In the genomic region with DNA sequence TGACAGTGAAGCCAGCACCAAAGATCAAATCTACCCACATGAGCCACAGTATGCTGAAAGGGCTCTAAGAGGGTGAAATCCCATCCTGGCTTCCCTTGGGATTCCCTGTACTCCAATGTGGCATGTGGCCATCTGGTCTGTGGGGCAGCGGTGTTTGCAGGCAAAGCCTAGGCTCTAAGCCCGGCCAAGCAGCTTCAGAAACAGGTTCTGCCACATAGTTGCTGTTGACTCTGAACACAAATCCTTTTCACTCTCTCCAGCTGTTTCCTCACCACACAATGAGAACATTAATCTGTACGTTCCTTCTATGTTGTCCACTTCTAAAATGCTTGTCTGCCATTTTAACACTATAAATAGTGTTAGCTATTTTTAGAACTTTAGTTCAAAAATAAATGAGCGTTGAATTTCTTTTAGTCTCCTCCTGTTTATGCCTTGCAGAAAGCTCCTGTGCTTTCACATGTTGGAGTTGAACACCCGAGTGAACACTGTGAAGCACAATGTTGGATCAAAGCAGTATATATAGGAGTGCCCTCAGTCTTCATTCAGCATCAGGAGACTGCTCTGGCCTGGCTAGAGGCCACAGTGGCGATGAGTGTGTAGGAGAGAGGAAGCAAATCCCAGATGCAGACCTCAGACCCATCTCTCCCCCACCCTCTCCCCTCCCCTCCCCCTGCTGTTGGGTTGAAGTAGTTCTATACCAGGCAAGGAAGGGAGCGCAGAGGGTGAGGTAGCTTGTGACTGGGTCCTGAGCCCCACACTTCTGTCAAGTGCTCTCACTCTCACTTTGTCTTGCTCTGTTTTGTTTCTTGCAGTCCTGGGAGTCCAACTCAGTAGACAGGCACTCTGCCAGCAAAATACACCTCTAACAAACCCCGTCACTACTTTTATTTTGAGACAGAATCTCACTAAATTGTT, we compare ENCODE assay signal across 8 mouse cellular contexts.
A peak's percentile ranks its signal among the peaks of the same experiment; 100 is the strongest.
DNase-seq lines count a peak whose midpoint lies in the region; ATAC-seq and TF ChIP-seq lines count a peak whose summit lies in the region.

No protein-coding gene starts in this region.

- ATAC-seq in hindbrain, embryonic 13.5 days (ENCODE audit: low FRiP score), result no peak
- peak; percentile 86 for ATAC-seq in lung, embryonic 14.5 days (ENCODE audit: insufficient read depth)
- no peak for ATAC-seq in megakaryocyte progenitor cell, adult 5-6 weeks (replicated peaks; ENCODE audit: poor library complexity)
- ATAC-seq in forebrain, embryonic 16.5 days, result no peak

- peak; percentile 50 to 69 for DNase-seq in cerebellum, postnatal 10 days
- DNase-seq in cerebellum, postnatal 36 days, result no peak
- DNase-seq in embryo, embryonic 10.5 days (ENCODE audit: low spot score), result peak; percentile 41
- DNase-seq in lung, embryonic 14.5 days, result peak; percentile 81
- no peak for DNase-seq in layer of hippocampus, adult 11-12 months (ENCODE audit: low spot score)

- WGBS in hindbrain, embryonic 13.5 days, result 79% methylated on average over 8 of the region's 8 CpGs
- 40% methylated on average over 8 of the region's 8 CpGs for WGBS in lung, embryonic 14.5 days
- WGBS in forebrain, embryonic 16.5 days, result 70% methylated on average over 8 of the region's 8 CpGs

- TF ChIP-seq CTCF in lung, embryonic 14.5 days (IDR thresholded peaks at IDR 0.05; ENCODE audit: low read depth), result peak; percentile 25

- H3K4me3 ChIP-seq in hindbrain, embryonic 13.5 days, result no peak overlapping the region
- H3K4me3 ChIP-seq in lung, embryonic 14.5 days (ENCODE audit: low read depth, low read length), result no peak overlapping the region
- no peak overlapping the region for H3K4me3 ChIP-seq in forebrain, embryonic 16.5 days (replicated peaks; ENCODE audit: low read length)

- no peak overlapping the region for H3K4me2 ChIP-seq in hindbrain, embryonic 13.5 days
- H3K4me2 ChIP-seq in lung, embryonic 14.5 days, result 0 out of 2 replicates have a peak overlapping the region, but pooled peaks have one; percentile 23
- H3K4me2 ChIP-seq in forebrain, embryonic 16.5 days (ENCODE audit: low read length), result no peak overlapping the region

- H3K36me3 ChIP-seq in hindbrain, embryonic 13.5 days, result peaks cover 17% of the 10 kb centered on the region
- peaks cover 17% of the 10 kb centered on the region; the same call in 1 of the 2 replicates for H3K36me3 ChIP-seq in lung, embryonic 14.5 days (ENCODE audit: insufficient read depth)
- H3K36me3 ChIP-seq in forebrain, embryonic 16.5 days (ENCODE audit: control insufficient read depth, insufficient read depth), result 0 out of 2 replicates have a peak, but pooled peaks cover 3% of the 10 kb centered on the region

- no peaks in the 10 kb centered on the region for H3K9me3 ChIP-seq in hindbrain, embryonic 13.5 days
- H3K9me3 ChIP-seq in lung, embryonic 14.5 days (ENCODE audit: low read depth, low read length), result no peaks in the 10 kb centered on the region
- no peaks in the 10 kb centered on the region for H3K9me3 ChIP-seq in forebrain, embryonic 16.5 days (ENCODE audit: control insufficient read depth, low read length)

- 0 out of 2 replicates have a peak overlapping the region, but pooled peaks have one; percentile 26 for H3K27ac ChIP-seq in hindbrain, embryonic 13.5 days
- H3K27ac ChIP-seq in lung, embryonic 14.5 days (ENCODE audit: low read depth), result peak overlapping the region; percentile 78
- no peak overlapping the region for H3K27ac ChIP-seq in forebrain, embryonic 16.5 days (ENCODE audit: low read length)

- no peaks in the 10 kb centered on the region for H3K27me3 ChIP-seq in hindbrain, embryonic 13.5 days
- H3K27me3 ChIP-seq in lung, embryonic 14.5 days (ENCODE audit: insufficient read depth, low read length), result no peaks in the 10 kb centered on the region
- no peaks in the 10 kb centered on the region for H3K27me3 ChIP-seq in forebrain, embryonic 16.5 days (replicated peaks; ENCODE audit: control insufficient read depth, insufficient read depth, low read length)

- peaks cover 4% of the 10 kb centered on the region; the same call in 1 of the 2 replicates for H3K4me1 ChIP-seq in hindbrain, embryonic 13.5 days (replicated peaks)
- H3K4me1 ChIP-seq in lung, embryonic 14.5 days (ENCODE audit: insufficient read depth), result peaks cover 5% of the 10 kb centered on the region; the same call in 1 of the 2 replicates
- H3K4me1 ChIP-seq in forebrain, embryonic 16.5 days (replicated peaks; ENCODE audit: control insufficient read depth, insufficient read depth, low read length), result no peaks in the 10 kb centered on the region

- no peak overlapping the region for H3K9ac ChIP-seq in hindbrain, embryonic 13.5 days
- H3K9ac ChIP-seq in lung, embryonic 14.5 days, result no peak overlapping the region
- H3K9ac ChIP-seq in forebrain, embryonic 16.5 days (replicated peaks; ENCODE audit: low read depth, low read length), result no peak overlapping the region

Comparison
In these comparisons a context has a peak if more than half of its experiments do, and no peak if none do; other contexts are left out.
1. DNase-seq: peak in cerebellum, postnatal 10 days (2 of 2), embryo, embryonic 10.5 days (single experiment) and lung, embryonic 14.5 days (single experiment); none in cerebellum, postnatal 36 days (0 of 2) and layer of hippocampus, adult 11-12 months (single experiment).